Mouse (Mus musculus): Measurements from ENCODE around the gene Lgals12. TPM values are rescaled to one million over a fixed set of nuclear protein-coding genes. Genes with fewer than 3 reads are reported as not detected.

The Lgals12 gene
- polyA plus RNA-seq, 1 experiment from 2014 or later = 0.16 TPM

GRCm38 (mm10) chr19:7566826-7567225 lies 40.2 kb downstream of the Lgals12 start:
- Histone ChIP-seq H3K9me3 (ENCODE audit: control insufficient read depth, low read length) (no peaks in the 10 kb centered on the region), H3K27me3 (replicated peaks; ENCODE audit: control insufficient read depth, insufficient read depth, low read length) (no peaks in the 10 kb centered on the region), H3K9ac (replicated peaks; ENCODE audit: low read depth, low read length) (no peak overlapping the region), H3K4me2 (ENCODE audit: low read length) (no peak overlapping the region), H3K36me3 (ENCODE audit: control insufficient read depth, insufficient read depth) (no peaks in the 10 kb centered on the region), H3K4me3 (replicated peaks; ENCODE audit: low read length) (no peak overlapping the region), H3K27ac (ENCODE audit: low read length) (no peak overlapping the region), H3K4me1 (replicated peaks; ENCODE audit: control insufficient read depth, insufficient read depth, low read length) (no peaks in the 10 kb centered on the region)
- ATAC-seq = no peak
- WGBS = 53% methylated on average over 3 of the region's 3 CpGs

- ATAC-seq = no peak
- Histone ChIP-seq H3K4me3 (replicated peaks; ENCODE audit: low read length) (no peak overlapping the region), H3K9ac (replicated peaks; ENCODE audit: low read depth, low read length) (no peak overlapping the region), H3K36me3 (ENCODE audit: control insufficient read depth, insufficient read depth) (no peaks in the 10 kb centered on the region), H3K4me1 (replicated peaks; ENCODE audit: control insufficient read depth, insufficient read depth, low read length) (no peaks in the 10 kb centered on the region), H3K4me2 (ENCODE audit: low read length) (no peak overlapping the region), H3K9me3 (ENCODE audit: control insufficient read depth, low read length) (no peaks in the 10 kb centered on the region), H3K27me3 (replicated peaks; ENCODE audit: control insufficient read depth, insufficient read depth, low read length) (no peaks in the 10 kb centered on the region), H3K27ac (ENCODE audit: low read length) (no peak overlapping the region)
- WGBS = 79% methylated on average over 1 of the region's 1 CpGs
Measured at GRCm38 (mm10) chr19:7564457-7564856, 42.5 kb downstream of the Lgals12 start.

GRCm38 (mm10) chr19:7563676-7564075 lies 43.3 kb downstream of the Lgals12 start:
- no peaks in the 10 kb centered on the region for H3K36me3 ChIP-seq (ENCODE audit: control insufficient read depth, insufficient read depth)
- no peak for ATAC-seq
- H3K27me3 ChIP-seq (replicated peaks; ENCODE audit: control insufficient read depth, insufficient read depth, low read length) = no peaks in the 10 kb centered on the region
- H3K4me2 ChIP-seq (ENCODE audit: low read length) = no peak overlapping the region
- no peaks in the 10 kb centered on the region for H3K4me1 ChIP-seq (replicated peaks; ENCODE audit: control insufficient read depth, insufficient read depth, low read length)
- no peak overlapping the region for H3K27ac ChIP-seq (ENCODE audit: low read length)
- no peak overlapping the region for H3K9ac ChIP-seq (replicated peaks; ENCODE audit: low read depth, low read length)
- WGBS = 98% methylated on average over 2 of the region's 2 CpGs
- H3K9me3 ChIP-seq (ENCODE audit: control insufficient read depth, low read length) = no peaks in the 10 kb centered on the region
- H3K4me3 ChIP-seq (replicated peaks; ENCODE audit: low read length) = no peak overlapping the region

- Histone ChIP-seq H3K27ac (ENCODE audit: low read length) (no peak overlapping the region), H3K9me3 (ENCODE audit: control insufficient read depth, low read length) (no peaks in the 10 kb centered on the region), H3K4me3 (replicated peaks; ENCODE audit: low read length) (no peak overlapping the region), H3K4me1 (replicated peaks; ENCODE audit: control insufficient read depth, insufficient read depth, low read length) (peaks cover 4% of the 10 kb centered on the region), H3K36me3 (ENCODE audit: control insufficient read depth, insufficient read depth) (no peaks in the 10 kb centered on the region), H3K9ac (replicated peaks; ENCODE audit: low read depth, low read length) (no peak overlapping the region), H3K4me2 (ENCODE audit: low read length) (no peak overlapping the region), H3K27me3 (replicated peaks; ENCODE audit: control insufficient read depth, insufficient read depth, low read length) (no peaks in the 10 kb centered on the region)
- no peak for ATAC-seq
- 77% methylated on average over 10 of the region's 10 CpGs for WGBS
Measured at GRCm38 (mm10) chr19:7562601-7563129, 44.3 kb downstream of the Lgals12 start.

- no peaks in the 10 kb centered on the region for H3K9me3 ChIP-seq (ENCODE audit: control insufficient read depth, low read length)
- no peak overlapping the region for H3K4me3 ChIP-seq (replicated peaks; ENCODE audit: low read length)
- no peak overlapping the region for H3K4me2 ChIP-seq (ENCODE audit: low read length)
- H3K27me3 ChIP-seq (replicated peaks; ENCODE audit: control insufficient read depth, insufficient read depth, low read length) = no peaks in the 10 kb centered on the region
- H3K36me3 ChIP-seq (ENCODE audit: control insufficient read depth, insufficient read depth) = no peaks in the 10 kb centered on the region
- H3K4me1 ChIP-seq (replicated peaks; ENCODE audit: control insufficient read depth, insufficient read depth, low read length) = peaks cover 10% of the 10 kb centered on the region
- H3K27ac ChIP-seq (ENCODE audit: low read length) = no peak overlapping the region
- WGBS = 78% methylated on average over 3 of the region's 3 CpGs
- no peak overlapping the region for H3K9ac ChIP-seq (replicated peaks; ENCODE audit: low read depth, low read length)
- ATAC-seq = no peak
Measured at GRCm38 (mm10) chr19:7561456-7561855, 45.5 kb downstream of the Lgals12 start.

GRCm38 (mm10) chr19:7559986-7560385 lies 47.0 kb downstream of the Lgals12 start:
- no peak for ATAC-seq
- H3K27ac ChIP-seq (ENCODE audit: low read length) = no peak overlapping the region
- no peak overlapping the region for H3K4me3 ChIP-seq (replicated peaks; ENCODE audit: low read length)
- H3K9ac ChIP-seq (replicated peaks; ENCODE audit: low read depth, low read length) = no peak overlapping the region
- H3K27me3 ChIP-seq (replicated peaks; ENCODE audit: control insufficient read depth, insufficient read depth, low read length) = no peaks in the 10 kb centered on the region
- H3K4me2 ChIP-seq (ENCODE audit: low read length) = no peak overlapping the region
- H3K9me3 ChIP-seq (ENCODE audit: control insufficient read depth, low read length) = no peaks in the 10 kb centered on the region
- 85% methylated on average over 4 of the region's 4 CpGs for WGBS
- H3K4me1 ChIP-seq (replicated peaks; ENCODE audit: control insufficient read depth, insufficient read depth, low read length) = peaks cover 10% of the 10 kb centered on the region
- no peaks in the 10 kb centered on the region for H3K36me3 ChIP-seq (ENCODE audit: control insufficient read depth, insufficient read depth)

- no peaks in the 10 kb centered on the region for H3K27me3 ChIP-seq (replicated peaks; ENCODE audit: control insufficient read depth, insufficient read depth, low read length)
- H3K4me3 ChIP-seq (replicated peaks; ENCODE audit: low read length) = no peak overlapping the region
- no peak overlapping the region for H3K27ac ChIP-seq (ENCODE audit: low read length)
- no peak overlapping the region for H3K9ac ChIP-seq (replicated peaks; ENCODE audit: low read depth, low read length)
- no peaks in the 10 kb centered on the region for H3K9me3 ChIP-seq (ENCODE audit: control insufficient read depth, low read length)
- H3K4me1 ChIP-seq (replicated peaks; ENCODE audit: control insufficient read depth, insufficient read depth, low read length) = peaks cover 10% of the 10 kb centered on the region
- 84% methylated on average over 4 of the region's 4 CpGs for WGBS
- H3K4me2 ChIP-seq (ENCODE audit: low read length) = no peak overlapping the region
- H3K36me3 ChIP-seq (ENCODE audit: control insufficient read depth, insufficient read depth) = no peaks in the 10 kb centered on the region
- no peak for ATAC-seq
Measured at GRCm38 (mm10) chr19:7558675-7559074, 48.3 kb downstream of the Lgals12 start.

- H3K36me3 ChIP-seq (ENCODE audit: control insufficient read depth, insufficient read depth) = no peaks in the 10 kb centered on the region
- 3% methylated on average over 4 of the region's 4 CpGs for WGBS
- peaks cover 10% of the 10 kb centered on the region for H3K4me1 ChIP-seq (replicated peaks; ENCODE audit: control insufficient read depth, insufficient read depth, low read length)
- peak overlapping the region; percentile 36 for H3K4me3 ChIP-seq (replicated peaks; ENCODE audit: low read length)
- ATAC-seq = no peak
- H3K9ac ChIP-seq (replicated peaks; ENCODE audit: low read depth, low read length) = no peak overlapping the region
- no peaks in the 10 kb centered on the region for H3K9me3 ChIP-seq (ENCODE audit: control insufficient read depth, low read length)
- H3K27ac ChIP-seq (ENCODE audit: low read length) = no peak overlapping the region
- H3K4me2 ChIP-seq (ENCODE audit: low read length) = peak overlapping the region; percentile 47
- no peaks in the 10 kb centered on the region for H3K27me3 ChIP-seq (replicated peaks; ENCODE audit: control insufficient read depth, insufficient read depth, low read length)
Measured at GRCm38 (mm10) chr19:7557844-7558243, 49.1 kb downstream of the Lgals12 start.

- no peaks in the 10 kb centered on the region for H3K27me3 ChIP-seq (replicated peaks; ENCODE audit: control insufficient read depth, insufficient read depth, low read length)
- peak within 1 kb of the TSS; percentile 47 for H3K4me2 ChIP-seq (ENCODE audit: low read length)
- no peak within 1 kb of the TSS for H3K27ac ChIP-seq (ENCODE audit: low read length)
- H3K9me3 ChIP-seq (ENCODE audit: control insufficient read depth, low read length) = no peaks in the 10 kb centered on the region
- no peaks in the 10 kb centered on the region for H3K36me3 ChIP-seq (ENCODE audit: control insufficient read depth, insufficient read depth)
- WGBS = under 1% methylated on average over 27 of the region's 27 CpGs
- peaks cover 10% of the 10 kb centered on the region for H3K4me1 ChIP-seq (replicated peaks; ENCODE audit: control insufficient read depth, insufficient read depth, low read length)
- peak; percentile 66 for ATAC-seq
- peak within 1 kb of the TSS; percentile 14; the same call in 1 of the 2 replicates for H3K9ac ChIP-seq (replicated peaks; ENCODE audit: low read depth, low read length)
- peak within 1 kb of the TSS; percentile 36 for H3K4me3 ChIP-seq (replicated peaks; ENCODE audit: low read length)
Measured at GRCm38 (mm10) chr19:7557328-7557822, 49.6 kb downstream of the Lgals12 start, which contains the start of gene Pla2g16. Pla2g16 (plus strand) TSS chr19:7557459.

GRCm38 (mm10) chr19:7556641-7557040 lies 50.4 kb downstream of the Lgals12 start:
- ATAC-seq = no peak
- Histone ChIP-seq H3K4me2 (ENCODE audit: low read length) (no peak overlapping the region), H3K9ac (replicated peaks; ENCODE audit: low read depth, low read length) (no peak overlapping the region), H3K27ac (ENCODE audit: low read length) (no peak overlapping the region), H3K4me3 (replicated peaks; ENCODE audit: low read length) (no peak overlapping the region), H3K9me3 (ENCODE audit: control insufficient read depth, low read length) (no peaks in the 10 kb centered on the region), H3K27me3 (replicated peaks; ENCODE audit: control insufficient read depth, insufficient read depth, low read length) (no peaks in the 10 kb centered on the region), H3K4me1 (replicated peaks; ENCODE audit: control insufficient read depth, insufficient read depth, low read length) (peaks cover 10% of the 10 kb centered on the region), H3K36me3 (ENCODE audit: control insufficient read depth, insufficient read depth) (no peaks in the 10 kb centered on the region)
- 100% methylated on average over 1 of the region's 1 CpGs for WGBS
